Mouse (Mus musculus) lung, postnatal 0 days (tissue): Measurements from ENCODE around the gene 4930590J08Rik.
A peak's percentile ranks its signal among the peaks of the same experiment; 100 is the strongest.

Experiments used
- CTCF ChIP-seq: IDR thresholded peaks from 2 replicates; pipeline ENCODE4 v1.5.1; 2016; ENCODE audit warnings: antibody characterized with exemption, mild to moderate bottlenecking
- EP300 ChIP-seq: IDR thresholded peaks from 2 replicates; pipeline ENCODE4 v1.6.1; 2016; ENCODE audit warnings: antibody characterized with exemption, mild to moderate bottlenecking, control low read depth

DNA sequence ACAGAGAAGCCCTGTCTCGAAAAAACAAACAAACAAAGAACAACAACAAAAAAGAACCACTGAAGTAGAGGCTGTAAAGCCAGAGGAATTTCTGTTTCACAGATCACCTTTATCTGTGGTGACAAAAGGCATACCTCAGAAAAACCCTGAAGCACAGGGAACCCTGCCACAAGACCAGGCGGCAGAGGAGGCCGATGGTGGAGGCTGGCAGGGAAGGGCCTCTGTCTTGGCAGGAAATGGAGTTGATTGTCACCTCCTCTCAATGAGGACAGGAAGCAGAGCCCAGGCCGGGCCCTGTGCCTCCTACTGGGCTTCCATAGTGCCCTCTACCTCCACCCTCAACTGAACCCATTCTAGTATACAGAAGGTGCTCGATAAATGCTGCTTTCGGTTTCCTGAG, 71.4 kb downstream of the 4930590J08Rik start:
- TF ChIP-seq CTCF (peak; percentile 23; the same call in 1 of the 2 replicates), EP300 (0 out of 2 replicates have a peak, but pooled peaks have one; percentile 8)
